Comparison of ENCODE assay signal across 7 mouse cellular contexts in the genomic region with DNA sequence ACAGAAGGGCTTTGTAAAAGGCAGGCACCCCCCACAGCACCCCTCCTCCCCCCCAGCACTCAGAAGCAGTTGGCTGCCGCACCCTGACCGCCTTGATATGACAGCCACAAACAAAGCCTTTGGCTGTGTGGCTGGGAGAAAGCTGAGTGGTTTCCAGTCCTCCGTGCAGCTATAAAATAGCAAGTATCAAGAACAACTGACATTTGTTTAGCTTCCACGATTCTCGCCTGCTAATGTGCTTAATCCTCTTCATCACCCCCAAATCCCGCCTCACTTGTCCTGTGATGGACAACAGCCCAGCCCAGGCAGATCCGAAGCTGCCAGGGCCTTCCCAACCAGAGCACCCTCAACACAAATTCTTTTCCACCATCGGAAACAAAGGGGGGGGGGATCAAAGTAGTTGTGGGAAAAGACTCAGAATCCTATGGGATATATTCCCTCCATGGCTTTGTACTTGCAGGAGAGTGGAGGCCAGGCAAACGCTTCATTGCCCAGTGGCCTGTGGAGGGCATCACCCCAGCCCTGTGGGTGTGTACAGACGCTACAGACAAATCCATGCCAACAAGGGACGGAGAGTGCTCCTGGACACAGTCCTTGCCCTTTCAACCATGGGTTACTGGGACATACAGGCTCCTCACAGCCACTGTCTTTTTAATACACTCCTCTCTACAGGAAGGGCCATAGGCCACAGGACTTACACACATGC. TPM values are rescaled to one million over a fixed set of nuclear protein-coding genes. Genes with fewer than 3 reads are reported as not detected.
DNase-seq lines count a peak whose midpoint lies in the region; ATAC-seq and TF ChIP-seq lines count a peak whose summit lies in the region.

No protein-coding gene starts in this region.

- H3K9me3 ChIP-seq in kidney, embryonic 16.5 days (ENCODE audit: low read length): no peaks in the 10 kb centered on the region
- no peaks in the 10 kb centered on the region for H3K9me3 ChIP-seq in midbrain, embryonic 12.5 days

- no peak overlapping the region for H3K4me3 ChIP-seq in kidney, embryonic 16.5 days (ENCODE audit: low read length)
- H3K4me3 ChIP-seq in midbrain, embryonic 12.5 days: no peak overlapping the region

- H3K9ac ChIP-seq in kidney, embryonic 16.5 days (replicated peaks; ENCODE audit: low read length): no peak overlapping the region
- H3K9ac ChIP-seq in midbrain, embryonic 12.5 days (replicated peaks): 0 out of 2 replicates have a peak overlapping the region, but pooled peaks have one; percentile 11

- H3K27me3 ChIP-seq in kidney, embryonic 16.5 days (ENCODE audit: insufficient read depth, low read length): no peaks in the 10 kb centered on the region
- no peaks in the 10 kb centered on the region for H3K27me3 ChIP-seq in midbrain, embryonic 12.5 days

- DNase-seq in Muller cell, postnatal 12 days (ENCODE audit: inconsistent ontology term): peak; percentile 24
- DNase-seq in brain, embryonic 14.5 days (ENCODE audit: low read depth): peak; percentile 92
- no peak for DNase-seq in gastrocnemius, postnatal 36 days
- no peak for DNase-seq in spleen, postnatal 10 days (ENCODE audit: low spot score in 2 of 2)
- DNase-seq in testis, postnatal 10 days (ENCODE audit: low spot score): no peak

- intact Hi-C loops in gastrocnemius, postnatal 36 days (cut with DNase I): no loop called here

- H3K36me3 ChIP-seq in kidney, embryonic 16.5 days (ENCODE audit: insufficient read depth, low read length): no peaks in the 10 kb centered on the region
- H3K36me3 ChIP-seq in midbrain, embryonic 12.5 days: 0 out of 2 replicates have a peak, but pooled peaks cover 2% of the 10 kb centered on the region

- WGBS in kidney, embryonic 16.5 days: 53% methylated on average over 11 of the region's 11 CpGs
- WGBS in midbrain, embryonic 12.5 days: 11% methylated on average over 11 of the region's 11 CpGs

- no peak for TF ChIP-seq POLR2A in brain, embryonic 14.5 days (IDR thresholded peaks at IDR 0.05; ENCODE audit: borderline replicate concordance, extremely low read depth, insufficient read depth, insufficient read length, poor library complexity, severe bottlenecking)

- TF ChIP-seq CTCF in brain, embryonic 14.5 days (IDR thresholded peaks at IDR 0.05; ENCODE audit: borderline replicate concordance, extremely low read depth, insufficient read depth, insufficient read length): no peak

- ATAC-seq in kidney, embryonic 16.5 days (ENCODE audit: low FRiP score, low TSS enrichment): peak; percentile 33; the same call in 1 of the 2 replicates
- ATAC-seq in midbrain, embryonic 12.5 days (ENCODE audit: low FRiP score, low read depth): peak; percentile 78

- H3K4me1 ChIP-seq in kidney, embryonic 16.5 days (ENCODE audit: insufficient read depth, low read length): peaks cover 34% of the 10 kb centered on the region
- peaks cover 26% of the 10 kb centered on the region for H3K4me1 ChIP-seq in midbrain, embryonic 12.5 days

- no peak overlapping the region for H3K27ac ChIP-seq in kidney, embryonic 16.5 days (ENCODE audit: low read length)
- H3K27ac ChIP-seq in midbrain, embryonic 12.5 days (replicated peaks): peak overlapping the region; percentile 84

- no peak overlapping the region for H3K4me2 ChIP-seq in kidney, embryonic 16.5 days (replicated peaks; ENCODE audit: low read depth, low read length)
- H3K4me2 ChIP-seq in midbrain, embryonic 12.5 days (replicated peaks): no peak overlapping the region

RNA-seq across cellular contexts. Expression of a gene that starts 47.3 kb away (rescaled TPM):
- 7.9 and 10.5 TPM in 2 replicates for polyA plus RNA-seq in brain, embryonic 14.5 days (2012; rRNA removed)
- polyA plus RNA-seq in kidney, embryonic 16.5 days (2015; fragmentation: Nextera tagmentation; extraction: Ambion mirVana): 33.4 and 34.0 TPM in 2 replicates
- polyA plus RNA-seq in midbrain, embryonic 12.5 days (2016; fragmentation: Nextera tagmentation; extraction: Ambion mirVana): 20.1 and 22.0 TPM in 2 replicates
- under 1 TPM; 0.30 to 0.43 TPM for total RNA-seq in gastrocnemius, postnatal 36 days (2021)

Comparison
In these comparisons a context has a peak if more than half of its experiments do, and no peak if none do; other contexts are left out.
1. DNase-seq: peak in Muller cell, postnatal 12 days (single experiment) and brain, embryonic 14.5 days (single experiment); none in gastrocnemius, postnatal 36 days (0 of 2), spleen, postnatal 10 days (0 of 2) and testis, postnatal 10 days (single experiment).